Mouse (Mus musculus): ENCODE data around the gene Tmpo.
"Not testable (repeated sequence)": the region's sequence is repeated elsewhere in the genome, so short reads cannot be mapped to it uniquely, and the experiment has no call there.

DNA sequence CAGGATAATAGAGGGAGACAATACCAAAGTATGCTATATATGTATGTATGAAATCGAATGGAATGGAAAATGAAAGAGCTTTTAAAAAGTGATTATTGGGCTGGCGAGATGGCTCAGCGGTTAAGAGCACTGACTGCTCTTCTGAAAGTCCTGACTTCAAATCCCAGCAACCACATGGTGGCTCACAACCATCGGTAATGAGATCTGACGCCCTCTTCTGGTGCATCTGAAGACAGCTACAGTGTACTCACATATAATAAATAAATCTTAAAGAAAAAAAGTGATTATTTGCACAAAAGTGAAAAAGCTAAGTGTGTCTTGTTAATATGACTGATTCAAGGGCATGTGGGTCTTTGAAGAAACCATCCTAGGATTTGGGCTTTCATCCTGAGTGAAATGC is 3.8 kb upstream of the Tmpo start:
- not testable (repeated sequence) for TF ChIP-seq CTCF (conservative IDR thresholded peaks at IDR 0.05; ENCODE audit: insufficient read depth, insufficient read length, low read depth, low read length); POLR2A (IDR thresholded peaks at IDR 0.05; ENCODE audit: low read depth, low read length)

Measured in kidney, adult 2 months (tissue).